Comparison of ENCODE assay signal across 25 mouse cellular contexts in genomic region chr5:28413533-28413932, GRCm38 (mm10). TPM values are rescaled to one million over a fixed set of nuclear protein-coding genes. Genes with fewer than 3 reads are reported as not detected.
A peak's percentile ranks its signal among the peaks of the same experiment; 100 is the strongest.
DNase-seq lines count a peak whose midpoint lies in the region; TF ChIP-seq lines count a peak whose summit lies in the region.
"Had no signal": no experiment of that assay in that cellular context is flagged by ENCODE, and none has a peak within 500 bp of the region (broad histone marks: within the 10 kb centered on the region; RNA-seq: fewer than 3 reads in every experiment).

No protein-coding gene starts in this region.

- intact Hi-C loops in left cerebral cortex, adult 2 months (cut with DNase I) = no loop called here

- peak; percentile 19 for DNase-seq in cerebellum, adult 8-10 months
- DNase-seq in cerebellum, postnatal 4 days (ENCODE audit: low spot score in 2 of 2) = no peak
- peak; percentile 34 to 42 for DNase-seq in lung, adult 18-20 months
- no peak for DNase-seq in lung, postnatal 25 days (ENCODE audit: low spot score)
- peak; percentile 30 for DNase-seq in cerebellum, adult 9-10 months
- peak; percentile 16 for DNase-seq in gonadal fat pad, adult 2 months (ENCODE audit: low read depth)
- DNase-seq in thymus, adult 18-20 months = no peak
- DNase-seq in left cerebral cortex, adult 2 months (ENCODE audit: extremely low spot score in 1 of 2, low spot score in 2 of 2) = no peak
- DNase-seq: adrenal gland, adult 2 months; forebrain, postnatal 0 days; kidney, adult 9 months; kidney, postnatal 25 days; left cerebral cortex, postnatal 4 days; liver; liver, postnatal 0 days; spleen, adult 18-20 months; thymus, postnatal 14 days had no signal

- no peak overlapping the region for H3K4me3 ChIP-seq in left cerebral cortex, adult 2 months
- H3K4me3 ChIP-seq: embryonic facial prominence, embryonic 15.5 days; forebrain, embryonic 10.5 days; midbrain, embryonic 15.5 days; myocyte had no signal

- no peak for TF ChIP-seq CTCF in left cerebral cortex, adult 2 months (IDR thresholded peaks at IDR 0.05)

- no peak overlapping the region for H3K27ac ChIP-seq in left cerebral cortex, adult 2 months
- H3K27ac ChIP-seq: embryonic facial prominence, embryonic 15.5 days; forebrain, embryonic 10.5 days; hindbrain, embryonic 14.5 days; midbrain, embryonic 15.5 days had no signal

RNA-seq across cellular contexts. Expression of gene Shh, which starts 53.5 kb away (rescaled TPM):
- polyA plus RNA-seq in gonadal fat pad, adult 2 months (2012; rRNA removed) = 6.6 and 10.0 TPM in 2 replicates
- total RNA-seq in left cerebral cortex, adult 2 months (2021) = 1 to 10 TPM; 3.2 TPM
- total RNA-seq: heart, postnatal 14 days; megakaryocyte-erythroid progenitor cell, adult 5-6 weeks had no signal
- polyA plus RNA-seq: C2C12; liver, postnatal 0 days; myocyte had no signal

Comparison
In these comparisons a context has a peak if more than half of its experiments do, and no peak if none do; other contexts are left out.
1. DNase-seq: peak in cerebellum, adult 8-10 months (single experiment), lung, adult 18-20 months (2 of 2), cerebellum, adult 9-10 months (single experiment) and gonadal fat pad, adult 2 months (single experiment); none in cerebellum, postnatal 4 days (0 of 2), lung, postnatal 25 days (single experiment), thymus, adult 18-20 months (0 of 2) and left cerebral cortex, adult 2 months (0 of 2).